Mouse (Mus musculus) heart, postnatal 14 days (tissue): ENCODE data around the gene Nr2c2. TPM values are rescaled to one million over a fixed set of nuclear protein-coding genes. Genes with fewer than 3 reads are reported as not detected.

ENCODE experiments used
- DNase-seq, 2 experiments: peaks; one replicate each; pipeline ENCODE4 v3.0.0; 2021 to 2022
- intact Hi-C: fragments of 180-260 bp; cut with DNase I; formaldehyde crosslinking; loops from one replicate; pipeline ENCODE4 v1.15.1; 2025
- total RNA-seq, 2 experiments: library from RNA; stranded (reverse); gene quantifications; 2 replicates each; pipeline ENCODE4 v1.2.3; 2021

Nr2c2 gene
- total RNA-seq, 2 experiments from 2014 or later: 31.5 to 32.0 TPM

DNA sequence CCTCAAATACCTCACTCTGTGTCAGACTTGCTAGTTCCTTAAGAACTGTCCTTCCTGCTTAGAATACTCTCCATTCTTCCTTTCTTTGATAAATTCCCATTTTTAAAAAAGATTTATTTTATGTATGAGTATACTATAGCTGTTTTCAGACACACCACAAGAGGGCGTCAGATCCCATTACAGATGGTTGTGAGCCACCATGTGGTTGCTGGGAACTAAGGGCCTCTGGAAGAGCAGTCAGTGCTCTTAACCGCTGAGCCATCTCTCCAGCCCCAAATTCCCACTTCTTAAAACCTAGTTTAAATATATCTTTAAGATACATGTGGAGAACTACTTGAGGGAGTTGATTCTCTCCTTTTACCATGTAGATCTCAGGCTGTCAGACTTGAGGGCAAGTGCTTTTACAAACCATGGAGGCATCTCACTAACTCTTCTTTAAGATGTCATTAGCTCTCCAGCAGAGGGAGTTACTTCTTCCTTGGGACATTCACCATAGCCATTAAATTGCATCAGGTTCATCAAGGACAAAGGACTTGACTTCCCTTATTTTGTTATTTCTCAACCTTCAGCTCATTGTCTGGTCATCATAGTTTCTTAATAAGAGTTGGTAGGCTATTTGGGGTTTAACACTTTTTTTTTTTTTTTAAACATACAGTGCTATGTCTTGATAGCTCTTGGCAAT is 9.6 kb downstream of the Nr2c2 start:
- DNase-seq: no peak
- intact Hi-C loops: loop anchor here (5.0 kb wide), 1 partner anchor 36 kb away; no protein-coding TSS in a partner anchor

DNA sequence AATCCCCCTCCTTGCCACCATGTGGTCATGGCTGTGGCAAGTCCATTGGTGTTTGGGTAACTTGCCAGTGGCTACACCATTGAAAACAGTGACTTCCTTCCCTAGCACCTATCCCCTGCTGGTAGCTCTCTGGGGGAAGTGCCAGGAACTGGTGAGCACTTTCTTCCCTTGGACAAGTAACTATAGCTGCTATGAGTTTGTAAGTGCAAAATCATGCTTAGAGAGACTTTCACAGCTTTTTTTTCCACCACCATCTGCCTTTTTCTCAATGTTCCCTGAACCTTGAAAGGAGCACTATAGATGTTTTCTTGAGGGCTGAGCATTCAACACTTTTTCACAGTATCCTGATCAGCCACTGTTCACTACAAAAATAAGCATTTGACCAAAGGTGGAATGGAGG is 33.4 kb downstream of the Nr2c2 start:
- intact Hi-C loops: no loop called here
- DNase-seq: no peak

DNA sequence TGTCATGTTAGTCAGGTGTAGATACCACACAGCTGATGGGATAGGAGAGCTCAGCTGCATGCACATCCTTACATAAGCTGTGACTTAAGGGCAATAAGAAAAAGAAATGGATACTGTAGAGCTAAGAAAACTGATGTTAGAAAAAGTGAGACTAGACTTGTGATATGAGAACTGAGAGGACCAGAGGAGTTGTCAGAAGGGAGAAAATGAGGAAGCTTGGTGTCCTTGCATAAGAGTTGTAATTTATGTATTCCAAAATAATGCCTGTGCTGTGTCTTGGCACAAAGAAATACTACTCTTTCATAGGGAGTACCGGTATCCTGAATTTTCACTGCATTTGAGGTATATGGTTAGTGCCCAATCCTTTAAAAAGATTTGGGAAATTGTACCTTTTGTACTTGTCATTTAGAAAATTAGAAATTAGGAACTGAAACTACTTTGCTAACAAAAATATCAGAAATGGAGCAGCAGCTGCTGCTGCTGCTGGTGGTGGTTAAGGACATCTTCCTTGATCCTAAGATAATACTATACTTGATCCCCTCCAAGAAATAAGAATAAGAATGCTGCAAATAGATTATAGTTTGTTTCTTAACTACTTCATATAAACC is 35.8 kb downstream of the Nr2c2 start:
- no peak for DNase-seq
- intact Hi-C loops: no loop called here

DNA sequence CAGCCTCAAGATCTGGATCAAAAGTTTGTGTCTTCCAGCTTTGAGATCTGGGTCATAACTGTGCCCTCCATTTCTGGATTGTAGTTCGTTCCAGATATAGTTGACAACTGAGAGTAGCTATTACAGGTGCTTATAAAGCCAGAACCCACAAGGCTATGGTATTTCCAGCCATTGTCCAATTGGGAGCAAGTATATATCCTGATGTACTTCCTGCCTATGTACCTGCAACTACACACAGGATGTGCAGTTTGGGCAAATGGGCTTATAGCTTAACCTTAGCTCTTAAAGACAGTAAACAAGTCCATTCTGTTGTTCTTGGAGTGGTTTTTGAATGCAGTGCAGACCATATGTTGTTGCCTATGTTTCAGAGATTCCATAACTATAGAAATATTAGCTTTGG is 40.3 kb downstream of the Nr2c2 start:
- intact Hi-C loops: no loop called here
- DNase-seq: no peak

DNA sequence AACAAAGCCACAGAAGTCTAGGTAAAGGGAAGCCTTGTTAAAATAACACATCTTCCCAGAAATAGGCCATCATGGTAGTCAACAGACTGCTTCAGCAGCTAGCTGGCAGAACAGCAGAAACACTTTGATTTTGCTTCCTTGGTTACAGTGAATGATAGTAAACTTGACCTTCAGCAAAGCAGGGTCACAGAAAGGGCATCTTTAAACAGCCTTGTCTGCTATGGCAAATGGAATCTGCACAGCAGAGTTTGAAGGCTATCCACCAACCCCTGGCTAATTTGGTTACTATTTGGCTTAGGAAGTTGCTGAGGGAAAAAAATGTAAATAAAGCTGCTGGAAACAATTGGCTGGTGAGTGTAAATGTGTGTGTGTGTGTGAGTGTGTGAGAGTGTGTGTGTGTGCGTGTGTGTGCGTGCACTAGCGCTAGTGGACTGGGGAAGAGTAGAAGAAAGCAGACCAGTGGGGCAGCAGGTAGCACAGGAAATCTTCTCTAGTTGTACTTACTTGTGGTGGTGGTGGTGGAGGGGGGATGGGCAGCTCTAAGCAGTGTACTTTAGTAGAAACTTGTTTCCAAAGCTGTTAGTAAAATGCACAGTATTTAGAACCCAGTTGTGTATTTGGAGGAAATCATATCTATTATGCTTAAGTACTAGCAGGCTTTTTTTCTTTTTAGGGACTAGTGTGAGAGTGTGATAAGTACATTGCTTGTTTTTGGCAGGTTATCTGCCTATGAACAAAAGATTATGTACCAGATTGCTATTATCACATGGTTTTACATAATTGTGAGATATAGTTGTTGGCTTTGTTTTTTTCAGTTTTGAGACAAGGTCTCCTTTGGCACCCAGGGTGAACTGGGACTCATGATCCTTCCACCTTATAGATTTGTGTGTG is 41.1 kb downstream of the Nr2c2 start:
- no peak for DNase-seq

DNA sequence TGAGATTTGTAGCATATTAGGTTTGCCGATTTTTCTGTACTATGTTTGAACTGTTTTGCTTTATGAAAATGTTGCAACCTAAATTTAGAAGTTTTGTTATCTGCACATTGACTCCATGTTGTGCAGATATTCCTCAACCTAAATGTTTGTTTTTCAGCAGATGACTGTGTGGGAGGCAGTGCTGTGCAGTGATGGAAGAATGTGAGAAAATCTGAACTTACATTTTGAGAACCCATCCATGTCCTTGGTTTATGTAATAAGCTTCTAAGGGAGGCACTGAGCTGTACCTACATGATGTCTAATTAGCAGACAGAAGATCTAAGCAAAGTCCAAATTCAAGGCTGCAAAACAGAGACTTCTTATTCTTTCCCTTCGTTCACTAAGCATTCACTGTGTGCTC is 42.4 kb downstream of the Nr2c2 start:
- DNase-seq: no peak
- intact Hi-C loops: no loop called here

More for the DNA sequence above, 41.1 kb downstream of the Nr2c2 start:
- intact Hi-C loops: no loop called here

DNA sequence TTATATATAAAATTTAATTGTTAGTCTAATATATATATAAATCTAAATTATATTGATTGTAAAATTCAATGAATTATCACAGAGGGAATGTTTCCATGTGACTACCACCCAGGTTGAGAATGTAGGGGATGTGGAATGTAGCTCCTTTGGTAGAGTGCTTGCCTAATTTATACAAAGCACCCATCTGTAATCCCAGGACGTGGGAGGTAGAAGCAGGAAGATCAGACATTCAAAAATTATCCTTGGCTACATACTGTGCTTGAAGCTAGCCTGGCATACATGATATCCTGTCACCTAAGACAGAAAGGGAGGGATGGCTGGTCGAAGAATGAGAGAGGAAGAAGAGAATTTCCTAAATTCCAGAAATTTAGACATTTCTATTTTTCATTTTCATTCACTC is 45.2 kb downstream of the Nr2c2 start:
- no peak for DNase-seq
- intact Hi-C loops: loop anchor here (5.0 kb wide), 1 partner anchor 34 kb away; no protein-coding TSS in a partner anchor

DNA sequence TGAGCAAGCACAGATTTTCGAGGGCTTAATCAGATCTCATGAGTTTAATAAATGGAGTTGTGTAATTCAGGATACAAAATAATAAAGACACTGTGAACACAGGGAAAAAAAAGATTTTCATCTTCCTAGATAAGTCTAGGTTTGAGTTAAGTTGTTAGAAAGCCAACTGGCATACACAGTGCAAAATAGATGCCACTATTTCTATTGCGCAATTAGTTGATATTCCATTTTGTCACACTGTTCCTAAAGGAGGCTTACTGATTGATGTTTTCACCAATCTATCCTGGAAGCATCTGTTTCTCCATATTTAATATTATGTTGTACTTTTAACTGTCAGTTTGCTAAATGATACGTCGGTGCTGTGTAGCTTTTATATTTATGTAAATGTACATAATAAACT is 54.7 kb downstream of the Nr2c2 start:
- intact Hi-C loops: no loop called here
- DNase-seq: no peak

DNA sequence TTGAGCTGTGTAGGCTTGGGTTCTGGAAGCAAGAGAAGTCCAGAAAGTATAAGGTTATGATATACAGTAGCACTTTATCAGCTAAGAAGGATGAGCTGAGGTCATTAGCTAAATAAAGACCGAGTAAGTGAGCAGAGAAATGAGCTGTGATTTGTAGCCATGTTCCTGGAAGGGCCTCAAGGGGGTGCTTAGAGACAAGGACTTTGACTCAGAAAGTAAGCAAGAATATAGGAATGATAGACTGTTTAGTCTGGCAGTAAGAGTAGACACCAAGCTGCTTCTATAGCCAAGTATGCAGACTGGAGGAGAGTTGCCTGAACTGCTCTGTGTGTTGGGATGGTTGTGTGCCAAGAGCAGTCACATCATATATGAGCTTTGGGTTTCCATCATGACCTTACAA is 62.6 kb downstream of the Nr2c2 start:
- intact Hi-C loops: no loop called here

DNA sequence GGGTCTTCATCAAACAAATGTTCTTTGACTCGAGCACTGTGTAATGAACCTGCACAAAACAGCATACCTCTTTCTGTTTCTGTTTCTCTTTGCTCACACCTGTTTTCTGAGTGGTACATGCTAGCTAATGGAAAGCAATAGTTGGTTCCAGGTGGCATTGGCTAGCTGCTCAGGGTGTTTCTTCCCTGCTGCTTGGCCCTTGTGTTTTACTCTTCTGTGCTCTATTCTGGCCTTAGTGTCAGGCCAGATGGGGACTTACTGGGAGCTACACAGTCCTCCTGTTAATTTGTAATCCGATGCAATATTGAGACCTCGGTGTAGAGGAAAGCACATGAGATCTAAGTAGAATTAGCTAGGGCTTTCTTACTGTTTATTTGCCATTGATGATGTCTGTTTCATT is 67.6 kb downstream of the Nr2c2 start:
- DNase-seq: no peak
- intact Hi-C loops: no loop called here

More for the DNA sequence above, 62.6 kb downstream of the Nr2c2 start:
- DNase-seq: no peak

DNA sequence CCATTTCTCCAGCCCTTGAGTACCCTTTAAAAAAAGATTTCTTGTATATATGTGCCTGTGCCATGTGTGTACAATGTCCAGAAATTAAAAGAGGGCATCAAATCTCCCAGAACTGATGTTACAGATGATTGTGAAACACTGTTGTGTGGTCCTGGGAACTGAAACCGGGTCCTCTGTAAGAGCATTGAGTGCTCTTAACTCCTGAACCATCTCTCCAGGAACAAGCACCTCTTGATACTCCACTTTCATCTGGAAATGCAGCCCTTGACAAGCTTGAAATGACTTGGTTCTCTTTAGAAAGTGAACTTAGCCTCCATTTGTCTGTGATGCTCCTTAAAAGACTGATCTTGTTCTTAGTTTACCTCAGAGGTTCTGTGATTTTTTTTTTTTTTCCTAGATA is 71.5 kb downstream of the Nr2c2 start:
- intact Hi-C loops: loop anchor here (10.0 kb wide), 1 partner anchor 258 kb away; the partner anchor contains the start of gene 4930590J08Rik
- no peak for DNase-seq

DNA sequence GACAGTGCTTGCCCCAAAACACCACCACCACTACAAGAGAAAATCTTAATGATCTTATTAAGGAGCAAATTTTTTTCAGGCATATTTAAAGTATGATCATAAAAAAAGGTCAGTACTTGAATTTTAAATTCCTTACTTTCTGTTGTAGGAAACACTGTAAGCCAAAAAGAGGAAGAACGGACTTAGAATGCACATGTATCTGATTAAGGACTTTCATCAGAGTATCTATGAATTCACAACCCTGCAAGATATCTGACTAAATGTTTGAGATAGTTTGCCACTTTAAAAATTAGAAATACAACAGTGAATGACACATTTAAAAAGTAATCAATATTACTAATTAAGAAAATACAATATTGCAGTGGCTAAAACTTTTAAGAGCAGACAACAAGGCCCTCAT is 85.3 kb downstream of the Nr2c2 start:
- intact Hi-C loops: no loop called here
- no peak for DNase-seq

DNA sequence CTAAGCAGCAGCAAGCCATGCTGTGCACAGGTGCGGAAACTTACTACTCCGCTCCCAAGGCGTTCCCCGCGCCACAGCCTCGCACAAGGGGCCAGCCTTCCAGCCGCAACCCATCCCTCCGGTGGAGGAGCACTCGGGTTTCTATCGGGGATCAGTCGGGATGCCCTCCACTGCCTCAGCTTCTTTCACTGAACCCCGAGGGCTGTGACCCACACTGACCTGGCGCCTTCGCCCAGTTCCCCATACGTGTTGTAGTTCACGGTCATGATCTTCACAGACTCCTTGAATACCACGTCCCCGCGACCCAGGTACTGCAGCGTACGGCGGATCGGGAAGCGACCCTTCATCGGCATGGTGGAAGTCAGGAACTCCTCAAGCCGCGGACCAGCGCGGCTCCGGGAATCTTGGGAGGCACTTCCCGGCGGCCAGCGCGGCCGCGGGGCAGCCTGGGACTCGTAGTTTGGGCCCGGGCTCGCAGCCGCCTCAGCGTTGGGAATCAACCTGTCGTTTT is 92.5 kb downstream of the Nr2c2 start, which contains the start of gene Mrps25:
Mrps25 (minus strand) TSS at position 413 of the 511 bp plus-strand sequence.
- intact Hi-C loops: no loop called here
- peak; percentile 77 to 84 for DNase-seq

DNA sequence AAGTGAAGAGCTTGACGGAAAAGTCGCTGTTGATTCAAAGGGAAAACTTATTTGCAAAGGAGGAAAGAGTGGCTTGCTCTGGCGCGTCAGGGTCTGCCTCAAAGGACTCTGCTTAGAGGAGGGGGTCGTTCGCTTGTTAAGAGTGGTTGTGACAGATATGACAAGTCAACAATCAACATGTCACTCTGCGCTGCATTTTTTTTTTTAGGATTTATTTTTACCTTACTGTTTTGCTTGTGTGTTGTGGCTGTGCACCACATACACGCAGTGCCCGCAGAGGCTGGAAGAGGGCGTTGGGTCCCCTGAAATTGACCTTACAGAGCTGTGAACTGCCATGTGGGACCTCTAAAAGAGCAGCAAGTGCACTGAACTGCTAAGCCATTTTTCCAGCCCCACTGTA is 93.0 kb downstream of the Nr2c2 start:
- intact Hi-C loops: no loop called here

DNA sequence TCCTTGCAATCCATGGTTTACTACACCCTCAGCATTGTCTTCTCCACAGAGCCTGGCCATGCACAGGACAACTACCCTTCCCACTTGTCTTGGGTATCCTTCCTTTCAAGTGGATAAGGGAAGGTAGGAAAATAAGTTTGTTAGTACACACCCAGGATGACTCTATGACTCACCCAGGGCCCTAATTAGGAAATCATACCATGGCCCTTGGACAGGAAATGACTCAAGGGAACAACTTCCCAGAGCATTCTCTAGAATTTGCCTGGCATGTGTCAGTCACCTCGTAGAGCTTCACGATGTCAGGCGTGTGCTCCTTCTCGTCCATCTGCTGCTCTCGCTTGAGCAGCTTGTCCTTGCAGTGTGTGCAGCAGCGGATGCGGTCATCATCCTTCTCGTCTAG is 108.2 kb downstream of the Nr2c2 start:
- intact Hi-C loops: no loop called here
- DNase-seq: no peak

More for the DNA sequence above, 93.0 kb downstream of the Nr2c2 start:
- no peak for DNase-seq

DNA sequence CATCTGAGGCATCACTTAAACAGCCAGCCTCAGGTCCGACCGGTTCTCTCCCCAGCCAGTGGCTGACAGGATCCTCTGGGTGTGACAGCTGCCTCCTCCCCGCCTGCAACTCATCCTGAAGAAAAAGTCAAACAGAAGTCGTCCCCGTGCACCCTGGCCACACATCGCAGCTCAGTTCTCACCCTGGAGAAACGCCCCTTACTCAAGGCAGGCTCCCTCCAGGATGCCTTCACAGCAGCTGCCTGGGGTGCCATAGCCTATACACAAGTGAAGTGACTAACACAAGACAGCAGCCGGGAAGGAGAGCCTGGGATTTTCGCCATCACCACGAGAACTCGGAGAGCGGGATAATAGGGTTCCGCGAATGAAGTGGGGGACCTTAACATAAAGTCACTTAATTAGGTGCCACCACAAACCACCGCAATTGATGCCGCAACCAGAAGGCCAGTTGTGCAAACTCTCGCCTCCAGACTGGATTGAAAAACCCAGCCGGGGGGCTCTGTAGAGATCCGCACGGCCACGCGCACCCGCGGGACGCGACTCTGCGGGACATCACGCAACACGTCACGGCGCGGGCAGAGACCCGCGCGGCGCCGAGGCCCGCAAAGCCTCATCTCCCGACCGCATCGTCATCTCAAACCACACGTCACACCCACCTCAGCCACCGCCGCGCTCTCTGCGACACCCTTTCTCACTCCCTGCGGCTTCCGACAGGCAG is 123.0 kb downstream of the Nr2c2 start:
- intact Hi-C loops: no loop called here
- DNase-seq: no peak

DNA sequence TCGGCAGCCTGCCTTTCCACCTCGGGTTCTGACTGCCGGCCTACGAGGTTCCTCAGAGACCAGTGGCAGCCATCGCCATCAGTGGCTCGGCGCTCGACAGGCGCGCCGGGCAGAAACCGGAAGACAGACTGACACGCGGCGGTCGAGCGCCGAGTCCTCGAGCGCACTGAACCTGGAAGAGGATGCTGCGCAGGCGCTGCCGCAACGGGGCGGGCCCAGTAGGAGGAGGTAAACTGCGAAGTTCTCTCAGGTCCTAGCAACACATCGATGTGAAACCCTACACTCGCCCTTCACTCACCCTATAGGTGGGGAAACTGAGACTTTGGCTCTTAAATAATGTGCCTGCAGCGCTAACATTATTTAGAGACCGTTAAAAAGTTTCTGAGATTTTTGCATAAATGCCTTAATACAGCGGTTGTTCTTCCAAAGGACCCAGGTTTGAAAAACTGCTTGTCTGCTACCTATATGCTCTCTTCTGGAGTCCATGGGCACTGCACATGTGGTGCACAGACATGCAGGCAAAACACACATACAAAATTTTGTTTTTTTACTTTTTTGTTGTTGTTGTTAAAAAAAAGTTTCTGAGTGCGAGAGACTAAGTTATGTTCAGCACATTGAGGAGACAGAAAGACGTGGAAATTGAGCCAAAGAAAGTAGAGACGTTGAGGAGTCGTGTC is 123.7 kb downstream of the Nr2c2 start, which contains the start of gene Rbsn:
Rbsn (minus strand) TSS at position 153 of the 677 bp plus-strand sequence.
- intact Hi-C loops: no loop called here
- DNase-seq: peak; percentile 93

DNA sequence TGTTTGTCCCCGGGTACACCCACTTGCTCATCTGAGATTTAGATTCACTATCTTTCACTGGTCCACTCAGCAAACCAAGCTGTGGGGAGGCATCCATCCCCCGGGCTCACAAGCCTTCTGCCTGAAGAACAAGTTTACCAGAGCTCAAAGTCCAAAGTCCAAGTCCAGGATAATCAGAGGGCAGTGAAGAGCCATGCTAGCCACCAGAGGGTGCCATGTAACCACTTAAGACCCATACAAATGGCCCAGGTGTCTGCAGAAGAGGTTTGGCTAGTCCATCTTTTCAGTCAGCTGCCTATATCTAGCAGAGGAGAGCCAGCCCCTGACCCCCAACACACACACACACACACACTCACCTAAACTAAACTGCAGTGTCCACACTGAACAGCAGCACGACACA is 128.3 kb downstream of the Nr2c2 start:
- intact Hi-C loops: loop anchor here (1.0 kb wide), 1 partner anchor 50 kb away; no protein-coding TSS in a partner anchor
- DNase-seq: peak; percentile 26 to 47

DNA sequence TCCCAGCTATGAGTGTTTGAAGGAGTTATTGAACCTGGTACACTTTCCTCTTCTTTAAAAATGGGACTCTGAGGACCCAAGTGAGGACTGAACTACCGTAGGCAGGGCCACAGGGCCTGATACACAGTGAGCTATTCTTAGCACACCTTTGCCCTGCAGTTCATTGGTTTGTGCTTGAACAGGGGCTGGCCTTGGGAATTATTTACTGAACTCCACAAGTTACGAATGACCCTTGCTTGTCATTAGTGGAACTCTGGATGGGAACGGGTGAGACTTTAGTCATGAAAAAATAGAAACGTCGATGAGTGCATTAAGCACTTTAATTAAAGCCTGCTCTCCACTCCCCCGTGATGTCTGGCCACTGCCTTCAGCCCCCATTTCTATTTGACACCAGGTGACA is 130.4 kb downstream of the Nr2c2 start:
- intact Hi-C loops: no loop called here
- no peak for DNase-seq

DNA sequence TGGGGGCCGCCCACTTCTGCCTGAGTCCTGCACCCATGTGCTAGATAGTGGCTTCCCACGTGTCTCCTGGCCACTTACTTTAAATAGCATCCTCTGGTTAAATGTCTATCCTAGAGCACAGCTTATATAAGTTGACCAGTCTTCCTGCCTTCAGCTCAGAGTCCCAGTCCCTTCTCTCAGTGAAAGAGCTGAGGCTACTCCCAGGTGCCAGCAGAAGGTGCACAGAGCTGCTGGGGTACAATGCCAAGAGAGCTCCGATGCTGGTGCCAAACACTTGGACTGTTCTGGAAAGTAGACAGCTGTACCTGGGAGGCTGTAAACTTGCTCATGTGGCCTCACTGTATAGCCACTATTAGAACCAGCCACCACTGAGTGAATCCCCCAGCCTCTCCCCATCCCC is 130.8 kb downstream of the Nr2c2 start:
- intact Hi-C loops: no loop called here

More for the DNA sequence above, 130.8 kb downstream of the Nr2c2 start:
- no peak for DNase-seq
